Mouse (Mus musculus) liver, postnatal 0 days (tissue): ENCODE data around the gene St6galnac4.

Experiments
- CTCF ChIP-seq: sonication (generic); IDR thresholded peaks from 2 replicates; pipeline ENCODE4 v1.5.1; 2016; ENCODE audit warnings: antibody characterized with exemption, low read depth
- EP300 ChIP-seq: IDR thresholded peaks from 2 replicates; pipeline ENCODE4 v1.6.1; 2016; ENCODE audit warnings: antibody characterized with exemption, low read depth, mild to moderate bottlenecking

- TF ChIP-seq EP300 (no peak), CTCF (no peak)
Measured at GRCm38 (mm10) chr2:32578146-32579046, 8.5 kb upstream of the St6galnac4 start.
